Mouse (Mus musculus): ENCODE results near the gene Oxct2a.

DNA sequence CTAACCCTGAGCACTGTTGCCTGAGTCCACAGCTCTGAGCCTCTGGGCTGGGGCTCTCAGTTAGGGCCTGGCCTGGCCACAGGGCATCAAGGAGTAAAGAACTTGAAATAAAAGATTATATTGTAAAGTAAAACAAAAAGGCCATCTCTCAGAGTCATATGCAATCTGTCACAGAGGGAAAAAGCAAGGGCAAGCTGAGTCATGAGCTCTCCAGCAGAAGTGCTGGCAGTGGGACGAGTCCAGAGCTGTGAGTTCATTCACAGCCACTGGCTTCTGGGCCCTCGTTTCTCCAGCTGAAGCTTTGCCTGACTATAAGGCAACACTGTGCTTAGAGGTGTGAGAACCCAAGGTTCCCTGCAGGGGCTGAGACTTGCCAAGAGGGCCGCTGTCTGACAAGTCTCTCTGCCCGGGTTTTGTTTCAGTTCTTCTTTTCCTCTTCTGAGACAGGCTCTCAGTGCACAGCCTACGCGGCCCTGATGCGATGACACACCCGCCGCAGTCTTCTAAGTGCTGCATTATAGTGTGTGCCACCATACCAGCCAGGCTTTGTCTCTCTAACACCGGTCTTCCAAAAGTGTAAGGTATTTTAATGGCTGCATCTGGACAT, 29.9 kb upstream of the Oxct2a start:
- no peak for TF ChIP-seq CTCF (IDR thresholded peaks at IDR 0.05; ENCODE audit: insufficient read depth, low read length)
- no peak for TF ChIP-seq POLR2A (IDR thresholded peaks at IDR 0.05; ENCODE audit: borderline replicate concordance, extremely low read depth, low read depth, low read length)

All from lung, adult 2 months (tissue).